Mouse (Mus musculus) midbrain, postnatal 0 days (tissue): ENCODE measurements at regions not wholly inside any gene's neighbourhood (a gene's known extent, or its start where the extent isn't known, plus 50 kb on each side); places are given as distances from the start of the nearest gene placed in this dataset.
A peak's percentile ranks its signal among the peaks of the same experiment; 100 is the strongest.

Experiments
- ATAC-seq: fragments of 200-750 bp; cut with Nextera tagmentation; 2 replicates; pipeline ENCODE4 v1.8.0; 2017; ENCODE audit warnings: moderate number of reproducible peaks, mild to moderate bottlenecking, moderate TSS enrichment, moderate library complexity; ENCODE audit not compliant: low FRiP score
- DNase-seq: peaks from one replicate; pipeline ENCODE4 v3.0.0-alpha.2; 2015; ENCODE audit warnings: low spot score
- H3K27ac ChIP-seq: fragments of 300-500 bp; sonication (generic); 2 replicates; pipeline ENCODE4 v1.5.1; 2014; ENCODE audit warnings: low read depth, mild to moderate bottlenecking, low read length, mixed read lengths
- H3K27me3 ChIP-seq: fragments of 300-500 bp; sonication (generic); 2 replicates; pipeline ENCODE4 v1.6.1; 2014; ENCODE audit warnings: low read length, control low read depth, mixed read lengths; ENCODE audit not compliant: insufficient read depth
- H3K36me3 ChIP-seq: fragments of 300-500 bp; sonication (generic); 2 replicates; pipeline ENCODE4 v1.6.1; 2014; ENCODE audit warnings: low read length, control low read depth, mixed read lengths; ENCODE audit not compliant: insufficient read depth
- H3K4me1 ChIP-seq: fragments of 300-500 bp; sonication (generic); 2 replicates; pipeline ENCODE4 v1.6.1; 2014; ENCODE audit warnings: mild to moderate bottlenecking, control low read depth, antibody characterized with exemption, low read length, mixed read lengths; ENCODE audit not compliant: insufficient read depth
- H3K4me2 ChIP-seq: fragments of 300-500 bp; sonication (generic); 2 replicates; pipeline ENCODE4 v1.6.1; 2014; ENCODE audit warnings: low read depth, mild to moderate bottlenecking, low read length, mixed read lengths; ENCODE audit not compliant: poor library complexity, severe bottlenecking
- H3K4me3 ChIP-seq: fragments of 300-500 bp; sonication (generic); 2 replicates; pipeline ENCODE4 v1.5.1; 2014; ENCODE audit warnings: low read depth, mild to moderate bottlenecking, low read length, moderate library complexity
- H3K9ac ChIP-seq: fragments of 300-500 bp; sonication (generic); replicated peaks from 2 replicates; pipeline ENCODE4 v1.6.1; 2014; ENCODE audit warnings: mild to moderate bottlenecking, low read length, moderate library complexity, mixed read lengths; ENCODE audit not compliant: poor library complexity, severe bottlenecking
- H3K9me3 ChIP-seq: fragments of 300-500 bp; sonication (generic); 2 replicates; pipeline ENCODE4 v1.6.1; 2016; ENCODE audit warnings: low read length, control low read depth
- CTCF ChIP-seq: IDR thresholded peaks from 2 replicates; pipeline ENCODE4 v1.5.1; 2016; ENCODE audit warnings: antibody characterized with exemption, mild to moderate bottlenecking
- WGBS: fragments of 180-500 bp; shearing (Covaris S2); extraction: QIAGEN DNeasy Blood & Tissue Kit; methylation state at CpG from one replicate; pipeline ENCODE4 v1.1.7; 2014; 5-methylcytosine and 5-hydroxymethylcytosine counted together

- 85% methylated on average over 2 of the region's 2 CpGs for WGBS
- no peaks in the 10 kb centered on the region for H3K27me3 ChIP-seq
- ATAC-seq, result no peak; the same call in 1 of the 2 replicates
- H3K9me3 ChIP-seq, result no peaks in the 10 kb centered on the region
- no peak for TF ChIP-seq CTCF
- H3K4me2 ChIP-seq, result no peak overlapping the region
- no peaks in the 10 kb centered on the region for H3K36me3 ChIP-seq
- no peaks in the 10 kb centered on the region for H3K4me1 ChIP-seq
- H3K4me3 ChIP-seq, result no peak overlapping the region
- no peak overlapping the region for H3K9ac ChIP-seq
- no peak overlapping the region for H3K27ac ChIP-seq
- peak; percentile 24 for DNase-seq
These were observed 1277.0 kb upstream of the Zeb2 start for GRCm38 (mm10) chr2:46394161-46394560.

- Histone ChIP-seq H3K4me3 (no peak overlapping the region), H3K36me3 (no peaks in the 10 kb centered on the region), H3K9ac (no peak overlapping the region), H3K4me2 (no peak overlapping the region), H3K27me3 (no peaks in the 10 kb centered on the region), H3K4me1 (no peaks in the 10 kb centered on the region), H3K27ac (no peak overlapping the region), H3K9me3 (no peaks in the 10 kb centered on the region)
- WGBS, result 95% methylated on average over 3 of the region's 3 CpGs
- DNase-seq (no peak), ATAC-seq (no peak)
- TF ChIP-seq CTCF, result no peak
These were observed 1255.8 kb upstream of the Zeb2 start for GRCm38 (mm10) chr2:46372847-46373461.

DNA sequence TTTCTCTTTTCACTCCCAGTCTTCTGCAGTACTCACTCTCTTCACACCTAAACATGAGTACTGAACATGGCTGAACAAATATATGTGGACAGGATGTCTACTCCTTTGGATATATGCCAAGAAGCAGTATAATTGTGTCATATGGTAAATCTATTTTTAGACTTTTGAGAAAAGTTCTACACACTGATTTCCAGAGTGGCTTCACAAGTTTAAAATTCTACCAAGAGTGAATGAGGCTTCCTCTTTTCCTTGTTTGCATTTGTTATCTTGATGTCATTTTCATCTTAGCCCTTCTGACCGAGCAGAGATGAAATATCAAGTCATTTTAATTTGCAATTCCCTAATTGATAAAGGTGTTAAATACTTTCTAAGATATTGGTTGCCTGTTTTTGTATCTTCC lies 1254.6 kb upstream of the Zeb2 start:
- Histone ChIP-seq H3K27me3 (no peaks in the 10 kb centered on the region), H3K4me2 (no peak overlapping the region), H3K4me1 (no peaks in the 10 kb centered on the region), H3K36me3 (no peaks in the 10 kb centered on the region), H3K9me3 (no peaks in the 10 kb centered on the region), H3K4me3 (no peak overlapping the region), H3K9ac (no peak overlapping the region), H3K27ac (no peak overlapping the region)
- no peak for TF ChIP-seq CTCF
- no peak for ATAC-seq
- no peak for DNase-seq
- WGBS, result 92% methylated on average over 1 of the region's 1 CpGs

DNA sequence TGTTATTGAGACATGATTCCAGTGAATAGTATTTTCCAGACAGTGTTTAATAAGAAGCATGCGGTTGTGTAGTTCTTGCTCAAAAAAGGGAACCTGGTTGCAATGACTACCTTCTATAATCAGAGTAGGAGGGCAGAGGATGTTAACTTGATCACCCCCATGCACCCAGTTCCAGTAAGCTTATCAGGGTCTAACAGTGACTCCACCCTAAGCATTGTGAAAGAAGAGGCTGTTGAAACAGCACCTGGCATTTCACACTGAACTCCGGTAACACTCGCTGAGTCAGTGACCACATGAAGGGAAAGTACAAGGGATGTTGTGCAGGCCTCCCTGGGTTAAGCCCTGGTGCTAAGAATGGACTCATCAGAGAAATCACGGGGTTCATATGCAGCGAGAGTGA lies 1253.8 kb upstream of the Zeb2 start:
- Histone ChIP-seq H3K27me3 (no peaks in the 10 kb centered on the region), H3K9ac (no peak overlapping the region), H3K9me3 (no peaks in the 10 kb centered on the region), H3K4me3 (no peak overlapping the region), H3K4me2 (no peak overlapping the region), H3K4me1 (no peaks in the 10 kb centered on the region), H3K36me3 (no peaks in the 10 kb centered on the region), H3K27ac (no peak overlapping the region)
- WGBS, result 85% methylated on average over 5 of the region's 5 CpGs
- DNase-seq (no peak), ATAC-seq (no peak)
- TF ChIP-seq CTCF, result no peak

- ATAC-seq, result no peak
- Histone ChIP-seq H3K4me3 (no peak overlapping the region), H3K9ac (no peak overlapping the region), H3K9me3 (no peaks in the 10 kb centered on the region), H3K27ac (no peak overlapping the region), H3K4me2 (no peak overlapping the region), H3K4me1 (no peaks in the 10 kb centered on the region), H3K27me3 (no peaks in the 10 kb centered on the region), H3K36me3 (no peaks in the 10 kb centered on the region)
- TF ChIP-seq CTCF, result no peak
- no peak for DNase-seq
- 97% methylated on average over 4 of the region's 4 CpGs for WGBS
These were observed 1251.7 kb upstream of the Zeb2 start for GRCm38 (mm10) chr2:46368882-46369281.

GRCm38 (mm10) chr2:46366135-46366485 lies 1248.9 kb upstream of the Zeb2 start:
- Histone ChIP-seq H3K4me3 (no peak overlapping the region), H3K4me1 (no peaks in the 10 kb centered on the region), H3K27me3 (no peaks in the 10 kb centered on the region), H3K9ac (no peak overlapping the region), H3K9me3 (no peaks in the 10 kb centered on the region), H3K36me3 (no peaks in the 10 kb centered on the region), H3K4me2 (no peak overlapping the region), H3K27ac (no peak overlapping the region)
- TF ChIP-seq CTCF, result no peak
- DNase-seq, result no peak
- WGBS, result 90% methylated on average over 3 of the region's 3 CpGs
- no peak for ATAC-seq
